Mouse (Mus musculus): Measurements from ENCODE around the gene Nup188.

DNA sequence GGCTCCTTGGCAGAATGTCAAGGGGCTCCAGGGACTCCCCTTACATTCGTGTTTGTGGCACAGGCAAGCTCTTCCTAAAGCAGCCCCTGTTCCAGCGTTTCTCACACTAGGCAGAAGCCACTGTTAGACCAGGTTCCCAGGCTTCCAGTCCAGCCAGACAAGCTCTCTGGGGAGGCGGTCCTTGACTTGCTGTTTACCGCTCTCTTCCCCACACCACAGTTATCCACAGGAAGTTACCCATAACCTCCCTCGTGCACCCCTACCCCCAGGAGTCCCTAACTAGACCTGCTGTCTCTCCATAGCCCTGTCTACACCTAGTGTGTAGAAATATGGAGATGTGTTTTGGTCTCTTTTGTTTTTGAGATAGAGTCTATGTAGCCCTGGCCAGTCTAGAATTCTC is 32.4 kb upstream of the Nup188 start:
- TF ChIP-seq CTCF (IDR thresholded peaks at IDR 0.05; ENCODE audit: low read depth) (no peak), EP300 (optimal IDR thresholded peaks at IDR 0.05) (no peak)

Data from stomach, postnatal 0 days (tissue).